Mouse (Mus musculus): ENCODE measurements around the gene Btbd9. TPM values are rescaled to one million over a fixed set of nuclear protein-coding genes. Genes with fewer than 3 reads are reported as not detected.

Btbd9 gene
- polyA plus RNA-seq, 1 experiment from 2014 or later, result 41.1 TPM

DNA sequence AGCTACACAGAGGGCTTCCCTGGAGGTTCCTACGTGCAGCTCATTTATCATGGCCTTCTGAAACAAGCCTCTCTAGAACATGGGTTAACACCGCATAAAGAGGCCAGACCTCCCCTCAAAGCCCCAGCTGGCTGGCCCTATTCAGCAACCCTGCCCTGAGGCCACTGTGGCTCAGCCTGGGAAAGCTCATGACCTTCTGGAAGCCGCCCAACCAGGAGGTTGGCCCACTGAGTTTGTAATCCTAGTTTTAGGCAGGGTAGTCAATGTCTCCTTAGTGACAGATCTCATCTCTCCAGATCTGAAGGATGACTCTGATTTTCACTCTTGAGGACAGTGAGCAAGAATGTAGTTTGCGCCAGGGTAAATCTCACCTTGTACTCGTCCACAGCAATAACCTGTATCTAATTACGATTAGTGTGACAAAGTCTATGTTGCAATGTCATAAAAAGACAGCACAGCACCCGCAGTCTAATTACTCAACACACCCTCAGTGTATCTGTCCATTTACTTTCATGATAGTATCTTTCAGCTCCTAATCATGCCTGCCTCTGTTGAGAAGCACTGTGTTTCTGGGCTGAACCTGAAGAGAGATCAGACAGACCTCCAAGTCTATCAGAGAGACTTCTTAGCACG lies 320.2 kb downstream of the Btbd9 start:
- no peaks in the 10 kb centered on the region for H3K9me3 ChIP-seq (ENCODE audit: control insufficient read depth, low read length)
- WGBS, result 76% methylated on average over 8 of the region's 8 CpGs
- no peak overlapping the region for H3K4me2 ChIP-seq (ENCODE audit: low read depth, severe bottlenecking)
- H3K9ac ChIP-seq (ENCODE audit: low read length), result no peak overlapping the region
- DNase-seq (ENCODE audit: low spot score), result no peak
- H3K4me1 ChIP-seq (ENCODE audit: control insufficient read depth, insufficient read depth, low read length), result peaks cover 9% of the 10 kb centered on the region
- no peak overlapping the region for H3K4me3 ChIP-seq (ENCODE audit: low read depth, low read length)
- H3K27ac ChIP-seq (replicated peaks; ENCODE audit: low read depth, low read length), result no peak overlapping the region
- no peaks in the 10 kb centered on the region for H3K36me3 ChIP-seq (ENCODE audit: control insufficient read depth, insufficient read depth, low read length)
- no peak for ATAC-seq (ENCODE audit: insufficient number of reproducible peaks, low FRiP score, low TSS enrichment, low read depth)
- H3K27me3 ChIP-seq (ENCODE audit: control insufficient read depth, insufficient read depth, low read length), result no peaks in the 10 kb centered on the region

DNA sequence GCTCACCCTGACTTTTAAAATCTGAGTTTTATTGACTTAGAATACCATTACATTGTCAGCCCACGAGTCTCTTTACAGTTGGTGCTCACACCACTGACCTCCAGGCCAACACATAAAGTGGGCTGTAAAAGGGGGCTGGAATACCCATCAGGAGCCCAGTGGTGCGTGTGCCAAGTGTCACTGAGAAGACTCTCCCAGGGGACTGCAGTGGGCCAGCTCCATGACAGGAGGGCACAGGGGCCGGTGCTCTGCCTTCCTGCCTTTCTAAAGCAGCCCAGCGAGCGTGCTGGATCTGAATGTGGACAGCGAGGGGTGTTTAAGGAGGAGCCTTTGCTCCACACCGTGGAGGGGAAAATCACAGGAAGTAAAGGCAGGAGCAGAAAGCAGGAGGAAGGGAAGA lies 322.4 kb downstream of the Btbd9 start:
- peaks cover 10% of the 10 kb centered on the region for H3K4me1 ChIP-seq (ENCODE audit: control insufficient read depth, insufficient read depth, low read length)
- no peaks in the 10 kb centered on the region for H3K9me3 ChIP-seq (ENCODE audit: control insufficient read depth, low read length)
- no peak overlapping the region for H3K27ac ChIP-seq (replicated peaks; ENCODE audit: low read depth, low read length)
- no peak overlapping the region for H3K4me3 ChIP-seq (ENCODE audit: low read depth, low read length)
- ATAC-seq (ENCODE audit: insufficient number of reproducible peaks, low FRiP score, low TSS enrichment, low read depth), result no peak
- WGBS, result 54% methylated on average over 7 of the region's 7 CpGs
- no peak overlapping the region for H3K9ac ChIP-seq (ENCODE audit: low read length)
- H3K36me3 ChIP-seq (ENCODE audit: control insufficient read depth, insufficient read depth, low read length), result no peaks in the 10 kb centered on the region
- no peak overlapping the region for H3K4me2 ChIP-seq (ENCODE audit: low read depth, severe bottlenecking)
- DNase-seq (ENCODE audit: low spot score), result no peak
- H3K27me3 ChIP-seq (ENCODE audit: control insufficient read depth, insufficient read depth, low read length), result no peaks in the 10 kb centered on the region

DNA sequence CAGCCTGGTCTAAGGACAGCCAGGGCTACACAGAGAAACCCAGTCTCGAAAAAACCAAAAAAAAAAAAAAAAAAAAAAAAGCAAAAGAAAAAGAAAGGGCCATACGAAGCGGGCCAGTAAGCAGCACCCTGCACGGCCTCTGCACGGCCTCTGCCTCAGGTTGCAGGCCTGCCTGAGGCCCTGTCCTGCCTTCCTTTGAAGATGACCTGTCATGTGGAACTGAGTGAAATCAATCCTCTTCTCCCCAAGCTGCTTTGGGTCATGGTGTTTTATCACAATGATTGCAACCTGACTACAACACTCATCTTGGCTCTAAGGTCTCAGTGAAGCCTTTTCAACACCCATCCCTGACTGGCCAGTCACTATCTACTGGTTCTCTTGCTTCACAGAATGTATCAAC lies 323.3 kb downstream of the Btbd9 start:
- no peak for ATAC-seq (ENCODE audit: insufficient number of reproducible peaks, low FRiP score, low TSS enrichment, low read depth)
- no peak overlapping the region for H3K9ac ChIP-seq (ENCODE audit: low read length)
- H3K4me3 ChIP-seq (ENCODE audit: low read depth, low read length), result no peak overlapping the region
- H3K9me3 ChIP-seq (ENCODE audit: control insufficient read depth, low read length), result no peaks in the 10 kb centered on the region
- H3K4me1 ChIP-seq (ENCODE audit: control insufficient read depth, insufficient read depth, low read length), result peaks cover 12% of the 10 kb centered on the region
- no peak overlapping the region for H3K4me2 ChIP-seq (ENCODE audit: low read depth, severe bottlenecking)
- DNase-seq (ENCODE audit: low spot score), result no peak
- no peaks in the 10 kb centered on the region for H3K36me3 ChIP-seq (ENCODE audit: control insufficient read depth, insufficient read depth, low read length)
- H3K27me3 ChIP-seq (ENCODE audit: control insufficient read depth, insufficient read depth, low read length), result no peaks in the 10 kb centered on the region
- 72% methylated on average over 5 of the region's 5 CpGs for WGBS
- H3K27ac ChIP-seq (replicated peaks; ENCODE audit: low read depth, low read length), result no peak overlapping the region

DNA sequence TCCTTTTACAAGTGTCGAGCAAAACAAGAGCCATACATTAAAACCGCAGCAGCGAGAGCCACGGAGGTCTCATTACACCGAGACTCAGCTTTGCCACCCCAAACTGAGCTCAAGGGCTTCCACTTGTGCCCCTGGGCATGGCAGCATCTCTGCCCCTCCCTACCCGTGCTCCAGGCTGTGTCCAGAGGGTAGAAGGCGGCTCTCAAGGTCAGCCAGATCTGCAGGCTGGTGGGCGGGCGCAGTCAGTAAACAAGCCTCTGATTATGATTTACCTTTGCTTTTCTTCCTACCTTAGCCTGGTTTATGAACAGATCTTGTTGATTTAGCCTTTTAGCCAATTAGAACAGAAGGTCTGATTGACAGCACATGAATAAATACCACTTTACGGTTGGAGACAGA lies 331.0 kb downstream of the Btbd9 start:
- Histone ChIP-seq H3K9me3 (ENCODE audit: control insufficient read depth, low read length) (no peaks in the 10 kb centered on the region), H3K4me2 (ENCODE audit: low read depth, severe bottlenecking) (no peak overlapping the region), H3K27me3 (ENCODE audit: control insufficient read depth, insufficient read depth, low read length) (no peaks in the 10 kb centered on the region), H3K36me3 (ENCODE audit: control insufficient read depth, insufficient read depth, low read length) (no peaks in the 10 kb centered on the region), H3K27ac (replicated peaks; ENCODE audit: low read depth, low read length) (no peak overlapping the region), H3K4me3 (ENCODE audit: low read depth, low read length) (no peak overlapping the region), H3K4me1 (ENCODE audit: control insufficient read depth, insufficient read depth, low read length) (peaks cover 20% of the 10 kb centered on the region), H3K9ac (ENCODE audit: low read length) (no peak overlapping the region)
- WGBS, result 58% methylated on average over 10 of the region's 10 CpGs
- ATAC-seq (ENCODE audit: insufficient number of reproducible peaks, low FRiP score, low TSS enrichment, low read depth) (no peak), DNase-seq (ENCODE audit: low spot score) (peak; percentile 28)

DNA sequence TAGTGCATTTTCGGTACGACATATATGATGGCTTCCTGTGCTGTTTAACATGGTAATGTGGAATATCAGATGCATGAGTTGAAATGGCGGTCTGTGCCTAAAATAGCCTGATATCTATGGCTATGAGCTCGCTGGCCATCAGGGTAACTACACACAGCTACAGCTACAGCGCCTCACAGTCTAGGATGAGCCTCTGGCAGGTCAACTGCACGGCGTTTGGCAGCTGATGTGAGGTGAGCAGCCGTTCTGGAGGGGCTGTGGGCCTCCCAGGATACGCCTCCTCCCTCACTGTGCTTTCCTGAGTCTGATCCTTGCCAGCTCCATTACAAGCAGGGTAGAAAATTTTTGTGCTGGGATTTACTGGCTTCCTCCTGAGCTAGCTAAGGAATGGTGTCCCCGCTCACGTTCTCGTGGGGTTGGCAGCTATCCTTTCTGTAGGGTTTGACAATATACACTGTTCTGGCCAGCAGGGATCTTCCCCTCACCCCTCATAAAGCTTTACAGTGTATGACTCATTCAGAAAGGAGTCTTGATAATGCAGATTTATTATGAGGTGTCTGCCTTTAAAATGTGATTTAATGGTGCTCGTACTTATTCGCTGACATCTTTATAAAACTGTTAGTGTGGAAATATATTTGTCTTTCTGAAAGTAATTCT lies 331.5 kb downstream of the Btbd9 start:
- Histone ChIP-seq H3K36me3 (ENCODE audit: control insufficient read depth, insufficient read depth, low read length) (no peaks in the 10 kb centered on the region), H3K9me3 (ENCODE audit: control insufficient read depth, low read length) (no peaks in the 10 kb centered on the region), H3K27ac (replicated peaks; ENCODE audit: low read depth, low read length) (no peak overlapping the region), H3K9ac (ENCODE audit: low read length) (no peak overlapping the region), H3K4me1 (ENCODE audit: control insufficient read depth, insufficient read depth, low read length) (peaks cover 21% of the 10 kb centered on the region), H3K4me3 (ENCODE audit: low read depth, low read length) (no peak overlapping the region), H3K4me2 (ENCODE audit: low read depth, severe bottlenecking) (no peak overlapping the region), H3K27me3 (ENCODE audit: control insufficient read depth, insufficient read depth, low read length) (no peaks in the 10 kb centered on the region)
- WGBS, result 68% methylated on average over 14 of the region's 14 CpGs
- ATAC-seq (ENCODE audit: insufficient number of reproducible peaks, low FRiP score, low TSS enrichment, low read depth) (no peak), DNase-seq (ENCODE audit: low spot score) (no peak)

DNA sequence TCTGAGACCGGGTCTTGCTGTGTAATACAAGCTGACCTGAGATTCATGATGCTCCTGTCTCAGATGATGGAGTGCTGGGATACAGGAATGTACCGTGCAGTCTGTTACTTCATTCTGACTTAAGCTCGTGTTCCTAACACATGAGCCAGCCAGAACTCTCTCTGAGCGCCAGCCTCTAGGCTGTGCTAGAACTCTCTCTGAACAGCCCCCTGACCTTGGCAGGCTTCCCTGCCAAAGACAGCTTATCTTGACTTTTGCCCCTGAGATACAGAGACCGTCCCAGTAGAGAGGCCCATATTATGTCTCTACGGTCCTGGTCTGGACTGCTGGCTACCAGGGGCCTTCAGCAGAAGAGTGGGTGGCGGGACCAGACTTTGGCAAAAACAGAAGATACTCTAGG lies 332.7 kb downstream of the Btbd9 start:
- Histone ChIP-seq H3K36me3 (ENCODE audit: control insufficient read depth, insufficient read depth, low read length) (no peaks in the 10 kb centered on the region), H3K4me2 (ENCODE audit: low read depth, severe bottlenecking) (no peak overlapping the region), H3K4me1 (ENCODE audit: control insufficient read depth, insufficient read depth, low read length) (peaks cover 21% of the 10 kb centered on the region), H3K9me3 (ENCODE audit: control insufficient read depth, low read length) (no peaks in the 10 kb centered on the region), H3K4me3 (ENCODE audit: low read depth, low read length) (no peak overlapping the region), H3K27me3 (ENCODE audit: control insufficient read depth, insufficient read depth, low read length) (no peaks in the 10 kb centered on the region), H3K9ac (ENCODE audit: low read length) (no peak overlapping the region), H3K27ac (replicated peaks; ENCODE audit: low read depth, low read length) (no peak overlapping the region)
- WGBS, result 79% methylated on average over 7 of the region's 7 CpGs
- DNase-seq (ENCODE audit: low spot score) (no peak), ATAC-seq (ENCODE audit: insufficient number of reproducible peaks, low FRiP score, low TSS enrichment, low read depth) (no peak)

DNA sequence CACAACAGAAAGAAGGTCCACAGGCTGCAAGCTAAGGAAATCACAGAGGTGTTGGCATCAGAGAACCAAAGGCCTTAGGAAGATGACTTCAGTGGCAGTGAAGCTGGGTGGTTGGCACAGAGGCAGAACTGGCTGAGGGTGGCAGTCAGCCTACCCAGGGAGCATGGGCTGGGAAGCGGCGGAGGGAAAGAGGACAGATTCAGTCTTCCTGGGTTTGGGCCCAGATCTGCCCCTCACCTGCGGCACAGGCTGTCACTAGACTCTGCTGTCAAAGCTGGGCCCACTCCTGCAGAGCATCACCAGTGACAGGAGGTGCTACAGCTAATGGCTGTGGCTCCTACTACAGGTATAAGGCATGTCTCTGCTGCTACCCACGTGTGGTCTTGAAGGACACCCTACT lies 333.6 kb downstream of the Btbd9 start:
- Histone ChIP-seq H3K27me3 (ENCODE audit: control insufficient read depth, insufficient read depth, low read length) (no peaks in the 10 kb centered on the region), H3K36me3 (ENCODE audit: control insufficient read depth, insufficient read depth, low read length) (no peaks in the 10 kb centered on the region), H3K9ac (ENCODE audit: low read length) (no peak overlapping the region), H3K9me3 (ENCODE audit: control insufficient read depth, low read length) (no peaks in the 10 kb centered on the region), H3K4me1 (ENCODE audit: control insufficient read depth, insufficient read depth, low read length) (peaks cover 19% of the 10 kb centered on the region), H3K27ac (replicated peaks; ENCODE audit: low read depth, low read length) (no peak overlapping the region), H3K4me2 (ENCODE audit: low read depth, severe bottlenecking) (no peak overlapping the region), H3K4me3 (ENCODE audit: low read depth, low read length) (no peak overlapping the region)
- WGBS, result 93% methylated on average over 4 of the region's 4 CpGs
- ATAC-seq (ENCODE audit: insufficient number of reproducible peaks, low FRiP score, low TSS enrichment, low read depth) (no peak), DNase-seq (ENCODE audit: low spot score) (no peak)

DNA sequence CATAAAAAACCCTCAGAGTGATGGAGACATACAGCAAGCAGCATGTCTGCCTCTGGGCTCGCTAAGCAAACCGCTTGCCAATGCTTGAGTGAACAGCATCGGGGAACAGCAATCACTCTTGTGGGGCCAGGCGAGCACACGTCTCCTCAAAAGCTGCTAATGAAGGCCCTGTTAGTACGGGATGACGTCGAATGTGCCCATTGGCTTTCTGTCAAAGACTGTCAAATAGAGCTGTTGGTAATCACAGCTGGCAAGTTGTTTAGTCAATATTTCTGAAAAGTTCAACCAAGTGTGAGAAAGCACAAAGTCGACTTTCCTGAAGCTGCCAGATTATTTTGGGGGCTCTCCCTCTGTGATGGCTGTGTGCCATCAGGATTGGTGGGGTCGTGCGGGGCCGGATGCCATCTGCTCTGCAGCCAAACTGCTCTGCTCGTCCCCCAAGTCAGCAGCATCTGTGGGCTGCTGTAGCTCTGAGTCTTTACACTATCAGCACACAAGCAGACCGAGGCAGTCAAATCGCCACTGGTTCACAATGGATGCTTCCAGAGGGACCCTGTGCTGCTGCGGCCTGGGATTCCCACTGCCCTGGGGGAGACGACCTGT lies 334.5 kb downstream of the Btbd9 start:
- no peak overlapping the region for H3K9ac ChIP-seq (ENCODE audit: low read length)
- no peaks in the 10 kb centered on the region for H3K9me3 ChIP-seq (ENCODE audit: control insufficient read depth, low read length)
- no peaks in the 10 kb centered on the region for H3K27me3 ChIP-seq (ENCODE audit: control insufficient read depth, insufficient read depth, low read length)
- DNase-seq (ENCODE audit: low spot score), result no peak
- no peak overlapping the region for H3K27ac ChIP-seq (replicated peaks; ENCODE audit: low read depth, low read length)
- no peak overlapping the region for H3K4me2 ChIP-seq (ENCODE audit: low read depth, severe bottlenecking)
- no peak for ATAC-seq (ENCODE audit: insufficient number of reproducible peaks, low FRiP score, low TSS enrichment, low read depth)
- H3K36me3 ChIP-seq (ENCODE audit: control insufficient read depth, insufficient read depth, low read length), result no peaks in the 10 kb centered on the region
- WGBS, result 78% methylated on average over 17 of the region's 17 CpGs
- H3K4me3 ChIP-seq (ENCODE audit: low read depth, low read length), result no peak overlapping the region
- peaks cover 19% of the 10 kb centered on the region for H3K4me1 ChIP-seq (ENCODE audit: control insufficient read depth, insufficient read depth, low read length)
